Mouse (Mus musculus) cerebellum, adult 2 months (tissue): ENCODE results near the gene Hcrtr1.

Experiments
- CTCF ChIP-seq: fragments of 200-500 bp; IDR thresholded peaks from 2 replicates; pipeline ENCODE4 v1.5.1; 2011; ENCODE audit warnings: low read depth, mild to moderate bottlenecking, control low read depth, low read length, moderate library complexity, borderline replicate concordance; ENCODE audit not compliant: insufficient read depth
- POLR2A ChIP-seq: fragments of 200-500 bp; IDR thresholded peaks from 2 replicates; pipeline ENCODE4 v1.6.1; 2011; ENCODE audit warnings: low read length, control low read depth, borderline replicate concordance; ENCODE audit not compliant: insufficient read depth

- no peak for TF ChIP-seq CTCF
- no peak for TF ChIP-seq POLR2A
These were observed 38.0 kb downstream of the Hcrtr1 start for GRCm38 (mm10) chr4:130101183-130101582.
